Mouse (Mus musculus) brain, embryonic 18.5 days (tissue): ENCODE measurements around the gene Prss22.

Experiments used
- DNase-seq: peaks from one replicate; pipeline ENCODE4 v3.0.0-alpha.2; 2012; ENCODE audit warnings: low read depth, low spot score

The Prss22 gene

GRCm38 (mm10) chr17:23997901-23998300 is at the start of gene Prss22:
Gene Prss22 (minus strand): TSS chr17:23998100.
- DNase-seq, result no peak

GRCm38 (mm10) chr17:24046026-24046425 is 48.1 kb upstream of the Prss22 start:
- no peak for DNase-seq

- no peak for DNase-seq
These were observed 47.7 kb upstream of the Prss22 start for GRCm38 (mm10) chr17:24045608-24046007.

GRCm38 (mm10) chr17:24044482-24044881 is 46.6 kb upstream of the Prss22 start:
- no peak for DNase-seq

GRCm38 (mm10) chr17:24037844-24038243 is 39.9 kb upstream of the Prss22 start, which contains the start of gene Prss27:
Gene Prss27 (plus strand): TSS chr17:24038144.
- no peak for DNase-seq

GRCm38 (mm10) chr17:24037360-24037759 is 39.5 kb upstream of the Prss22 start:
- no peak for DNase-seq

GRCm38 (mm10) chr17:24036954-24037353 is 39.1 kb upstream of the Prss22 start:
- DNase-seq, result no peak

- no peak for DNase-seq
These were observed 37.2 kb upstream of the Prss22 start for GRCm38 (mm10) chr17:24035087-24035486.

- DNase-seq, result no peak
These were observed 32.7 kb upstream of the Prss22 start for GRCm38 (mm10) chr17:24030551-24030950.

- DNase-seq, result no peak
These were observed 31.6 kb upstream of the Prss22 start for GRCm38 (mm10) chr17:24029477-24029876.

GRCm38 (mm10) chr17:24021375-24022199 is 23.7 kb upstream of the Prss22 start:
- no peak for DNase-seq

- DNase-seq, result no peak
These were observed 22.8 kb upstream of the Prss22 start for GRCm38 (mm10) chr17:24020696-24021095.

- no peak for DNase-seq
These were observed 17.8 kb upstream of the Prss22 start for GRCm38 (mm10) chr17:24015727-24016126.

- no peak for DNase-seq
These were observed 16.6 kb upstream of the Prss22 start for GRCm38 (mm10) chr17:24014433-24014965.

- no peak for DNase-seq
These were observed 15.0 kb upstream of the Prss22 start for GRCm38 (mm10) chr17:24012921-24013320.

GRCm38 (mm10) chr17:24009617-24010016 is 11.7 kb upstream of the Prss22 start:
- no peak for DNase-seq

- DNase-seq, result no peak
These were observed 10.2 kb upstream of the Prss22 start for GRCm38 (mm10) chr17:24008105-24008504.

GRCm38 (mm10) chr17:24007391-24007790 is 9.5 kb upstream of the Prss22 start:
- DNase-seq, result no peak

- DNase-seq, result no peak
These were observed 9.0 kb upstream of the Prss22 start for GRCm38 (mm10) chr17:24006930-24007329.

- no peak for DNase-seq
These were observed 7.1 kb upstream of the Prss22 start for GRCm38 (mm10) chr17:24005049-24005448.

GRCm38 (mm10) chr17:24004071-24004665 is 6.3 kb upstream of the Prss22 start:
- no peak for DNase-seq

- DNase-seq, result no peak
These were observed 2.5 kb upstream of the Prss22 start for GRCm38 (mm10) chr17:24000404-24000803.

GRCm38 (mm10) chr17:23998383-23998782 is 483 bp upstream of the Prss22 start:
- no peak for DNase-seq
